Mouse (Mus musculus): Measurements from ENCODE around the gene Map7d1.

Map7d1 gene

DNA sequence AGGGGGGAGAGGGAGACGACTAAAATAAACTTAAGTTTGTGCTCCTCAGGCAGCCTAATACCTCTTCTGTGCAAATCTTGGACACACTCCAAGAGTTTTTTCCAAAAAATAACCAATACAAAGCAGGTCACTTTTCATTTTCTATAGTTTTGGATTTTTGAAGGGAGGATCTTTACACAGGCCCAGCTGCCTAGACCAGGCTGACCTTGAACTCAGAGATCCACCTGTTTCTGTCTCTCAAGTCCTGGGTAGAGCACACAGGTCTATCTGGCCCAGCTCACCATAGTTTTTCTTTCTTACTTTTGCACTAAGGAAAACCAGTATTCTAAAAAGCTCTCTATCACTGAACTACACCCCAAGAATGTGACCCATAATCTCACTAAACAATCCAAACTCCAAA lies 56.1 kb downstream of the Map7d1 start:
- DNase-seq = no peak

DNA sequence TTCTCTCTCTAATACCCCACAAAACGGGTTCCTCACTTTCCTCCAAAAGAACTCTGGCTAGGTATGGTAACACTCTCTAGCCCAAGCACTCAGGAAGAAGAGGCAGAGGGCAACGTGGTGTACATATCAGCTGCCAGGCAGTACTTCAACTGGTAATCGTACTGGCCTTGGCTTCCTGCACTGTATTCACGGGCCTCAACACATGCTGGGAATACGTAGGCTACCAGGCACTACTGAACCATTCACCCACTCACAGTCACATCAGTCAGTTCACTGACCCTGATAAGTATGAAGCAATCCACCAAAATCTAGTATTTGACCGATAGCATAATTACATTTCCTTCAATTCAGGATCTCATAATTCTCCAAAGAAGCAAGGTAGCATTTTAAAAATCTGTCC lies 56.6 kb downstream of the Map7d1 start:
- peak; percentile 34 for DNase-seq

DNA sequence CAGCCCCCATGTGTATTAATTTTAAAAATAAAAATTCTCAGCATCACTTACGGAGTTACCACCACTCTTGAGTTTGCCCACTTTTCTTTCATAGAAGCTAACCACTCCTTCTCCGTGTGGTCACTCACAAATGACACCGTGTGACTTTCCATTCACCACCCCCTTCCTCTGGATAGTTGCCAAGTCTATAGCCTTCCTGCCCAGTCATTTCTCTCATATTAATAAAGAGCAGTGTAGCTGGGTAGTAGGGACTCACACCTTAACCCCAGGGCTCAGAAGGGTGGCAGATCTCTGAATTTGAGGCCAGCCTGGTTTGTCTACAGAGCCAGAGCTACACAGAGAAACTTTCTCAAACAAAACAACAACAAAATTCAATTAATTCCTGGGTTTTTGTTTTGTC lies 58.7 kb downstream of the Map7d1 start:
- peak; percentile 75 for DNase-seq

GRCm38 (mm10) chr4:126194916-126195315 lies 61.2 kb downstream of the Map7d1 start:
- no peak for DNase-seq

- DNase-seq = no peak
Measured at GRCm38 (mm10) chr4:126194216-126194615, 61.9 kb downstream of the Map7d1 start.

- no peak for DNase-seq
Measured at GRCm38 (mm10) chr4:126190636-126191035, 65.5 kb downstream of the Map7d1 start.

GRCm38 (mm10) chr4:126187096-126187495 lies 69.0 kb downstream of the Map7d1 start:
- DNase-seq = no peak

- DNase-seq = no peak
Measured at GRCm38 (mm10) chr4:126183034-126183433, 73.1 kb downstream of the Map7d1 start.
